Mouse (Mus musculus) heart, postnatal 0 days (tissue): ENCODE data around the gene 4930469K13Rik.

Source experiments
- CTCF ChIP-seq: IDR thresholded peaks from 2 replicates; pipeline ENCODE4 v1.5.1; 2016; ENCODE audit warnings: antibody characterized with exemption, control low read depth, low read depth
- EP300 ChIP-seq: IDR thresholded peaks from 2 replicates; pipeline ENCODE4 v1.6.1; 2016; ENCODE audit warnings: antibody characterized with exemption, low read depth

DNA sequence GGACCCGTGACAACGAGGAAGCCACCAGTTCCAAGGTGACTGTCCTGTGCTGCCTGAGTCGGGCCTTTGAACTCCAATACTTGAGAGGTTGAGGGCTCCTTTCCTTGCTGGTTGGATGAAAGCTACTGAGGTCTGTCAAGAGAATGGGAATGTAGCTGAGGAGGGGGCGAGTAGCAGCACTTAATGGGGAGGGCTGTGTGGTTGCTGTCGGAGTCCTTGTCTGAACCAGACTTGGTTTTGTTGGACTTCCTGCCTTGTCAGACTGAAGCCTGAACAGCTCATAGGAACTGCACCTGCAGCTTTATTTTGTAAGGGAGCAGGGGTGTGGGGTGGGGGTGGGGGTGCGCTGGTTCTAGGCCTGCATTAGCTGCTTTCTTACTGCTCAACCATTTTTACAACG lies 19.8 kb downstream of the 4930469K13Rik start:
- TF ChIP-seq CTCF (no peak), EP300 (no peak)
